Comparison of ENCODE assay signal across 8 mouse cellular contexts in the genomic region with DNA sequence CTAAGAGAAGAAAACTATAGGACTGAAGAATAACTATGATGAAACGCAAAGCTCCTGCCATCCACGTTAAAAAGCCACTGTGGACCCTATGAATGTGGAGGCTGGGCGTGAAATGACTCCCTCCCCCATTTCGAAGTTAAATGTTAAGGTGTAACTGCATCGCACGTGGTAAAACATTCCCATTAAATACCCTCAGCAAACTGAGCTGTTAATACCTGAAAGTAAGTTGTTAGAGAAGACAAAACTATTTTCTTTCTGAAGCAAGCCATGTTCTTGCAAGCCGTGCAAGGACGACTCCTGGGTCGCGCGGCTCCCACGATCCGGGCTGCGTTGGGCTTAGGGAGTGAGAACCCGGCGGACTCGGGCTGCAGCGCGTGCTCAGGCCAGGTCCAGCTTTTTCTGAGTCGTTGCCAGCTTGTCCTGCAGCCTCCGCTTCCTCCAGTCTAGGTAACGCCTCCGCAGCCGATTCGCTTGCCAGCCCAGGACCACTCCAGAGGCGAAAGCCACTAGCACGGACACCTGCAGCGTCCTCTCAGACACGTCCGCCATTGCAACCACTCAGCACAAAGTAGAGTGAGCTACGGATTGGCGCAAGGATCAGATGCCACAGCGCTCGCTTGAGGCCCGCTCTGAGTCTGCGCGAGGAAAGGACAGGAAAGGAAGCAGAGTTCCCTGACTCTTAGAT. TPM values are rescaled to one million over a fixed set of nuclear protein-coding genes. Genes with fewer than 3 reads are reported as not detected.
A peak's percentile ranks its signal among the peaks of the same experiment; 100 is the strongest.
DNase-seq lines count a peak whose midpoint lies in the region; ATAC-seq lines count a peak whose summit lies in the region.

A gene (minus strand): TSS at position 570 of the 685 bp plus-strand sequence.

- no peaks in the 10 kb centered on the region for H3K27me3 ChIP-seq in heart, embryonic 14.5 days (ENCODE audit: control insufficient read depth, insufficient read depth, low read length)
- no peaks in the 10 kb centered on the region for H3K27me3 ChIP-seq in liver, embryonic 13.5 days
- H3K27me3 ChIP-seq in stomach, embryonic 16.5 days (ENCODE audit: control insufficient read depth, insufficient read depth, low read length), result no peaks in the 10 kb centered on the region

- peak within 1 kb of the TSS; percentile 68 to 81 for H3K4me3 ChIP-seq in heart, embryonic 14.5 days (ENCODE audit: control insufficient read depth in 1 of 2, insufficient read depth in 1 of 2, low read depth in 1 of 2, low read length in 2 of 2)
- H3K4me3 ChIP-seq in liver, embryonic 13.5 days (replicated peaks), result peak within 1 kb of the TSS; percentile 75
- H3K4me3 ChIP-seq in stomach, embryonic 16.5 days (replicated peaks; ENCODE audit: low read length), result peak within 1 kb of the TSS; percentile 85

- H3K4me1 ChIP-seq in heart, embryonic 14.5 days (ENCODE audit: control insufficient read depth in 2 of 2, insufficient read depth in 2 of 2, low read length in 2 of 2), result peaks cover 3 to 12% of the 10 kb centered on the region in 2 experiments; a peak in 3 of 4 replicates
- peaks cover 36% of the 10 kb centered on the region for H3K4me1 ChIP-seq in liver, embryonic 13.5 days (replicated peaks)
- peaks cover 6% of the 10 kb centered on the region; the same call in 1 of the 2 replicates for H3K4me1 ChIP-seq in stomach, embryonic 16.5 days (ENCODE audit: control insufficient read depth, insufficient read depth, low read length)

- peak within 1 kb of the TSS; percentile 87 to 91 for H3K27ac ChIP-seq in heart, embryonic 14.5 days (replicated peaks in 1 of 2; ENCODE audit: control insufficient read depth in 1 of 2, insufficient read depth in 1 of 2, low read depth in 2 of 2, low read length in 2 of 2)
- peak within 1 kb of the TSS; percentile 60 for H3K27ac ChIP-seq in liver, embryonic 13.5 days
- H3K27ac ChIP-seq in stomach, embryonic 16.5 days (ENCODE audit: low read length), result peak within 1 kb of the TSS; percentile 85

- DNase-seq in c-Kit-negative CD71-positive TER-119-positive erythroid progenitor cells, embryonic 14.5 days (ENCODE audit: low read depth, low spot score), result peak; percentile 61
- DNase-seq in fibroblast of lung, adult 2 months (ENCODE audit: low read depth), result peak; percentile 78
- peak; percentile 92 for DNase-seq in kidney, postnatal 14 days
- peak; percentile 81 for DNase-seq in liver, embryonic 13.5 days
- DNase-seq in neural tube, embryonic 10.5 days (ENCODE audit: extremely low spot score, low spot score), result peak; percentile 87

- no peaks in the 10 kb centered on the region for H3K9me3 ChIP-seq in heart, embryonic 14.5 days (ENCODE audit: control insufficient read depth, low read length)
- no peaks in the 10 kb centered on the region for H3K9me3 ChIP-seq in liver, embryonic 13.5 days (replicated peaks)
- H3K9me3 ChIP-seq in stomach, embryonic 16.5 days (replicated peaks; ENCODE audit: control insufficient read depth, low read length), result no peaks in the 10 kb centered on the region

- ATAC-seq in CD4-positive, CD25-positive, alpha-beta regulatory T cell, adult 4 months, result peak; percentile 83
- peak; percentile 97 for ATAC-seq in heart, embryonic 14.5 days (ENCODE audit: insufficient number of reproducible peaks, insufficient read depth, low FRiP score, low read depth)
- ATAC-seq in liver, embryonic 13.5 days (ENCODE audit: low read depth), result peak; percentile 92
- ATAC-seq in stomach, embryonic 16.5 days (ENCODE audit: insufficient read depth, low FRiP score), result peak; percentile 94

- peak within 1 kb of the TSS; percentile 80 for H3K9ac ChIP-seq in heart, embryonic 14.5 days (ENCODE audit: low read length)
- H3K9ac ChIP-seq in liver, embryonic 13.5 days, result peak within 1 kb of the TSS; percentile 80
- peak within 1 kb of the TSS; percentile 90 for H3K9ac ChIP-seq in stomach, embryonic 16.5 days (ENCODE audit: low read length)

- H3K4me2 ChIP-seq in heart, embryonic 14.5 days (ENCODE audit: low read length), result peak within 1 kb of the TSS; percentile 72
- H3K4me2 ChIP-seq in liver, embryonic 13.5 days, result peak within 1 kb of the TSS; percentile 75
- peak within 1 kb of the TSS; percentile 56 for H3K4me2 ChIP-seq in stomach, embryonic 16.5 days (ENCODE audit: low read depth, low read length)

- H3K36me3 ChIP-seq in heart, embryonic 14.5 days (ENCODE audit: control insufficient read depth, insufficient read depth, low read length), result no peaks in the 10 kb centered on the region
- no peaks in the 10 kb centered on the region for H3K36me3 ChIP-seq in liver, embryonic 13.5 days
- no peaks in the 10 kb centered on the region for H3K36me3 ChIP-seq in stomach, embryonic 16.5 days (ENCODE audit: control insufficient read depth, insufficient read depth, low read length)

- 2% methylated on average over 37 of the region's 37 CpGs for WGBS in heart, embryonic 14.5 days
- WGBS in liver, embryonic 13.5 days (ENCODE audit: insufficient replicate concordance), result 2% methylated on average over 37 of the region's 37 CpGs
- 1% methylated on average over 37 of the region's 37 CpGs for WGBS in stomach, embryonic 16.5 days

RNA-seq across cellular contexts. Expression of the gene that starts here (rescaled TPM):
- 10 to 100 TPM; 28.9 to 40.0 TPM for polyA plus RNA-seq in CD4-positive, CD25-positive, alpha-beta regulatory T cell, adult 4 months (2017; shearing (Covaris generic))
- polyA plus RNA-seq in heart, embryonic 14.5 days (2014; fragmentation: Nextera tagmentation; extraction: Ambion mirVana), result 47.7 and 50.4 TPM in 2 replicates
- 27.1 and 27.3 TPM in 2 replicates for polyA plus RNA-seq in liver, embryonic 13.5 days (2015; fragmentation: Nextera tagmentation; extraction: Ambion mirVana)
- 37.6 and 44.2 TPM in 2 replicates for polyA plus RNA-seq in stomach, embryonic 16.5 days (2015; fragmentation: Nextera tagmentation; extraction: Ambion mirVana)

Comparison
In these comparisons a context has a peak if more than half of its experiments do, and no peak if none do; other contexts are left out.
1. Peak in every context shown above with its lines: DNase-seq, ATAC-seq, H3K4me3 ChIP-seq and H3K27ac ChIP-seq.